Mouse (Mus musculus): ENCODE results near the gene Fam72a. TPM values are rescaled to one million over a fixed set of nuclear protein-coding genes. Genes with fewer than 3 reads are reported as not detected.

The Fam72a gene
- polyA plus RNA-seq (2015; fragmentation: Nextera tagmentation; extraction: Ambion mirVana) = 2.5 and 2.8 TPM in 2 replicates

- Histone ChIP-seq H3K4me1 (peaks cover 47% of the 10 kb centered on the region), H3K9ac (peak within 1 kb of the TSS; percentile 88), H3K4me3 (peak within 1 kb of the TSS; percentile 84), H3K4me2 (replicated peaks) (peak within 1 kb of the TSS; percentile 94), H3K9me3 (no peaks in the 10 kb centered on the region), H3K27me3 (no peaks in the 10 kb centered on the region), H3K27ac (peak within 1 kb of the TSS; percentile 97), H3K36me3 (no peaks in the 10 kb centered on the region)
- WGBS = under 1% methylated on average over 44 of the region's 44 CpGs
- peak; percentile 97 for ATAC-seq (ENCODE audit: low FRiP score, low read depth)
Measured at GRCm38 (mm10) chr1:131527281-131528080, at the start of gene Fam72a, which contains the start of gene Srgap2. Gene Fam72a, plus strand, starts transcription at chr1:131527903. Gene Srgap2, minus strand, starts transcription at chr1:131527352.

GRCm38 (mm10) chr1:131478770-131479305 is 48.9 kb upstream of the Fam72a start:
- Histone ChIP-seq H3K4me1 (peaks cover 4% of the 10 kb centered on the region; the same call in 1 of the 2 replicates), H3K36me3 (peaks cover 8% of the 10 kb centered on the region; the same call in 1 of the 2 replicates), H3K9ac (no peak overlapping the region), H3K27me3 (no peaks in the 10 kb centered on the region), H3K4me3 (no peak overlapping the region), H3K9me3 (peaks cover 19% of the 10 kb centered on the region; the same call in 1 of the 2 replicates), H3K4me2 (replicated peaks) (no peak overlapping the region), H3K27ac (no peak overlapping the region)
- ATAC-seq (ENCODE audit: low FRiP score, low read depth) = no peak
- WGBS = 79% methylated on average over 2 of the region's 2 CpGs

- H3K27ac ChIP-seq = no peak overlapping the region
- H3K36me3 ChIP-seq = peaks cover 8% of the 10 kb centered on the region; the same call in 1 of the 2 replicates
- H3K9ac ChIP-seq = no peak overlapping the region
- H3K4me3 ChIP-seq = no peak overlapping the region
- no peak for ATAC-seq (ENCODE audit: low FRiP score, low read depth)
- H3K27me3 ChIP-seq = no peaks in the 10 kb centered on the region
- peaks cover 4% of the 10 kb centered on the region; the same call in 1 of the 2 replicates for H3K4me1 ChIP-seq
- H3K4me2 ChIP-seq (replicated peaks) = no peak overlapping the region
- peaks cover 19% of the 10 kb centered on the region; the same call in 1 of the 2 replicates for H3K9me3 ChIP-seq
Measured at GRCm38 (mm10) chr1:131481391-131481790, 46.3 kb upstream of the Fam72a start.

GRCm38 (mm10) chr1:131482242-131482641 is 45.5 kb upstream of the Fam72a start:
- Histone ChIP-seq H3K4me3 (no peak overlapping the region), H3K27ac (0 out of 2 replicates have a peak overlapping the region, but pooled peaks have one; percentile 6), H3K9ac (no peak overlapping the region), H3K27me3 (no peaks in the 10 kb centered on the region), H3K36me3 (peaks cover 8% of the 10 kb centered on the region; the same call in 1 of the 2 replicates), H3K4me1 (peaks cover 9% of the 10 kb centered on the region; the same call in 1 of the 2 replicates), H3K9me3 (peaks cover 15% of the 10 kb centered on the region; the same call in 1 of the 2 replicates), H3K4me2 (replicated peaks) (no peak overlapping the region)
- 91% methylated on average over 3 of the region's 3 CpGs for WGBS
- no peak for ATAC-seq (ENCODE audit: low FRiP score, low read depth)

GRCm38 (mm10) chr1:131486094-131486850 is 41.4 kb upstream of the Fam72a start:
- Histone ChIP-seq H3K9me3 (no peaks in the 10 kb centered on the region), H3K4me2 (replicated peaks) (no peak overlapping the region), H3K9ac (no peak overlapping the region), H3K27ac (no peak overlapping the region), H3K4me3 (no peak overlapping the region), H3K36me3 (no peaks in the 10 kb centered on the region), H3K27me3 (no peaks in the 10 kb centered on the region), H3K4me1 (peaks cover 10% of the 10 kb centered on the region; the same call in 1 of the 2 replicates)
- ATAC-seq (ENCODE audit: low FRiP score, low read depth) = no peak
- whole genome bisulfite sequencing = 75% methylated on average over 5 of the region's 5 CpGs

GRCm38 (mm10) chr1:131489312-131489711 is 38.4 kb upstream of the Fam72a start:
- Histone ChIP-seq H3K9ac (no peak overlapping the region), H3K4me1 (peaks cover 25% of the 10 kb centered on the region), H3K27ac (no peak overlapping the region), H3K27me3 (no peaks in the 10 kb centered on the region), H3K4me3 (no peak overlapping the region), H3K4me2 (replicated peaks) (no peak overlapping the region), H3K36me3 (no peaks in the 10 kb centered on the region), H3K9me3 (no peaks in the 10 kb centered on the region)
- WGBS = 91% methylated on average over 3 of the region's 3 CpGs
- no peak for ATAC-seq (ENCODE audit: low FRiP score, low read depth)

GRCm38 (mm10) chr1:131491579-131491978 is 36.1 kb upstream of the Fam72a start:
- ATAC-seq (ENCODE audit: low FRiP score, low read depth) = no peak
- Histone ChIP-seq H3K36me3 (no peaks in the 10 kb centered on the region), H3K27me3 (no peaks in the 10 kb centered on the region), H3K9me3 (no peaks in the 10 kb centered on the region), H3K27ac (no peak overlapping the region), H3K4me2 (replicated peaks) (no peak overlapping the region), H3K9ac (no peak overlapping the region), H3K4me1 (peaks cover 29% of the 10 kb centered on the region), H3K4me3 (no peak overlapping the region)
- WGBS = 46% methylated on average over 4 of the region's 4 CpGs

- WGBS = 85% methylated on average over 2 of the region's 2 CpGs
- no peak for ATAC-seq (ENCODE audit: low FRiP score, low read depth)
- H3K36me3 ChIP-seq = no peaks in the 10 kb centered on the region
- no peaks in the 10 kb centered on the region for H3K9me3 ChIP-seq
- no peak overlapping the region for H3K9ac ChIP-seq
- H3K27me3 ChIP-seq = no peaks in the 10 kb centered on the region
- no peak overlapping the region for H3K27ac ChIP-seq
- H3K4me3 ChIP-seq = no peak overlapping the region
- no peak overlapping the region for H3K4me2 ChIP-seq (replicated peaks)
- H3K4me1 ChIP-seq = peaks cover 23% of the 10 kb centered on the region
Measured at GRCm38 (mm10) chr1:131492360-131492759, 35.3 kb upstream of the Fam72a start.

- H3K9ac ChIP-seq = no peak overlapping the region
- ATAC-seq (ENCODE audit: low FRiP score, low read depth) = no peak
- no peak overlapping the region for H3K27ac ChIP-seq
- H3K4me1 ChIP-seq = peaks cover 23% of the 10 kb centered on the region
- H3K9me3 ChIP-seq = no peaks in the 10 kb centered on the region
- WGBS = 79% methylated on average over 4 of the region's 4 CpGs
- no peaks in the 10 kb centered on the region for H3K27me3 ChIP-seq
- H3K36me3 ChIP-seq = no peaks in the 10 kb centered on the region
- H3K4me3 ChIP-seq = no peak overlapping the region
- H3K4me2 ChIP-seq (replicated peaks) = no peak overlapping the region
Measured at GRCm38 (mm10) chr1:131493966-131494898, 33.5 kb upstream of the Fam72a start.

GRCm38 (mm10) chr1:131498231-131498630 is 29.5 kb upstream of the Fam72a start:
- Histone ChIP-seq H3K4me3 (no peak overlapping the region), H3K27ac (no peak overlapping the region), H3K4me1 (peaks cover 11% of the 10 kb centered on the region), H3K4me2 (replicated peaks) (no peak overlapping the region), H3K9ac (no peak overlapping the region), H3K9me3 (no peaks in the 10 kb centered on the region), H3K36me3 (no peaks in the 10 kb centered on the region), H3K27me3 (no peaks in the 10 kb centered on the region)
- 91% methylated on average over 1 of the region's 1 CpGs for WGBS
- no peak for ATAC-seq (ENCODE audit: low FRiP score, low read depth)

- Histone ChIP-seq H3K4me1 (0 out of 2 replicates have a peak, but pooled peaks cover 5% of the 10 kb centered on the region), H3K27ac (no peak overlapping the region), H3K36me3 (no peaks in the 10 kb centered on the region), H3K27me3 (no peaks in the 10 kb centered on the region), H3K4me3 (no peak overlapping the region), H3K9me3 (no peaks in the 10 kb centered on the region), H3K9ac (no peak overlapping the region), H3K4me2 (replicated peaks) (no peak overlapping the region)
- WGBS = 93% methylated on average over 1 of the region's 1 CpGs
- no peak for ATAC-seq (ENCODE audit: low FRiP score, low read depth)
Measured at GRCm38 (mm10) chr1:131501681-131502080, 26.0 kb upstream of the Fam72a start.
